Mouse (Mus musculus) monocyte, adult 2 months (primary cell): ENCODE measurements around the gene Rgs6.

Experiments
- DNase-seq, 2 experiments: peaks; one replicate each; pipeline ENCODE4 v3.0.0; 2022; ENCODE audit warnings: low spot score in 2 of 2, low read depth in 1 of 2

The Rgs6 gene

GRCm38 (mm10) chr12:82640441-82640840, 52.3 kb downstream of the Rgs6 start:
- no peak for DNase-seq

- no peak for DNase-seq
Observed at GRCm38 (mm10) chr12:82647876-82648275, 59.8 kb downstream of the Rgs6 start.

- DNase-seq = no peak
Observed at GRCm38 (mm10) chr12:82649991-82650390, 61.9 kb downstream of the Rgs6 start.

GRCm38 (mm10) chr12:82664598-82664997, 76.5 kb downstream of the Rgs6 start:
- no peak for DNase-seq

GRCm38 (mm10) chr12:82667441-82667840, 79.3 kb downstream of the Rgs6 start:
- DNase-seq = no peak

GRCm38 (mm10) chr12:82670201-82670737, 82.2 kb downstream of the Rgs6 start:
- no peak for DNase-seq

GRCm38 (mm10) chr12:82671591-82671990, 83.5 kb downstream of the Rgs6 start:
- no peak for DNase-seq

GRCm38 (mm10) chr12:82675137-82675536, 87.0 kb downstream of the Rgs6 start:
- DNase-seq = no peak

GRCm38 (mm10) chr12:82687015-82687414, 98.9 kb downstream of the Rgs6 start:
- DNase-seq = no peak

- no peak for DNase-seq
Observed at GRCm38 (mm10) chr12:82698886-82699527, 110.9 kb downstream of the Rgs6 start.

- no peak for DNase-seq
Observed at GRCm38 (mm10) chr12:82699528-82699905, 111.4 kb downstream of the Rgs6 start.

- DNase-seq = no peak
Observed at GRCm38 (mm10) chr12:82700241-82700640, 112.1 kb downstream of the Rgs6 start.

- no peak for DNase-seq
Observed at GRCm38 (mm10) chr12:82700840-82701239, 112.7 kb downstream of the Rgs6 start.

GRCm38 (mm10) chr12:82701359-82701758, 113.3 kb downstream of the Rgs6 start:
- no peak for DNase-seq

- DNase-seq = no peak
Observed at GRCm38 (mm10) chr12:82710376-82710775, 122.3 kb downstream of the Rgs6 start.

GRCm38 (mm10) chr12:82714284-82714683, 126.2 kb downstream of the Rgs6 start:
- no peak for DNase-seq

- DNase-seq = no peak
Observed at GRCm38 (mm10) chr12:82723017-82723540, 135.0 kb downstream of the Rgs6 start.

GRCm38 (mm10) chr12:82726255-82726654, 138.2 kb downstream of the Rgs6 start:
- DNase-seq = no peak

- DNase-seq = no peak
Observed at GRCm38 (mm10) chr12:82731587-82731986, 143.5 kb downstream of the Rgs6 start.

GRCm38 (mm10) chr12:82742955-82743354, 154.9 kb downstream of the Rgs6 start:
- no peak for DNase-seq

- DNase-seq = no peak
Observed at GRCm38 (mm10) chr12:82744026-82744425, 155.9 kb downstream of the Rgs6 start.

GRCm38 (mm10) chr12:82744826-82745225, 156.7 kb downstream of the Rgs6 start:
- DNase-seq = no peak

- DNase-seq = no peak
Observed at GRCm38 (mm10) chr12:82747099-82747498, 159.0 kb downstream of the Rgs6 start.
